Mouse (Mus musculus) mammary gland, adult 2 months (tissue): ENCODE results near the gene Tcf15. TPM values are rescaled to one million over a fixed set of nuclear protein-coding genes. Genes with fewer than 3 reads are reported as not detected.

ENCODE experiments used
- polyA plus RNA-seq: library from polyadenylated mRNA; depleted of rRNA; stranded (reverse); fragments of >200 nt; gene quantifications from 2 replicates; pipeline ENCODE4 v1.2.3, GENCODE M21; 2012; ENCODE audit warnings: low replicate concordance; rRNA removed

The Tcf15 gene
- 14.0 and 57.4 TPM in 2 replicates for polyA plus RNA-seq

DNA sequence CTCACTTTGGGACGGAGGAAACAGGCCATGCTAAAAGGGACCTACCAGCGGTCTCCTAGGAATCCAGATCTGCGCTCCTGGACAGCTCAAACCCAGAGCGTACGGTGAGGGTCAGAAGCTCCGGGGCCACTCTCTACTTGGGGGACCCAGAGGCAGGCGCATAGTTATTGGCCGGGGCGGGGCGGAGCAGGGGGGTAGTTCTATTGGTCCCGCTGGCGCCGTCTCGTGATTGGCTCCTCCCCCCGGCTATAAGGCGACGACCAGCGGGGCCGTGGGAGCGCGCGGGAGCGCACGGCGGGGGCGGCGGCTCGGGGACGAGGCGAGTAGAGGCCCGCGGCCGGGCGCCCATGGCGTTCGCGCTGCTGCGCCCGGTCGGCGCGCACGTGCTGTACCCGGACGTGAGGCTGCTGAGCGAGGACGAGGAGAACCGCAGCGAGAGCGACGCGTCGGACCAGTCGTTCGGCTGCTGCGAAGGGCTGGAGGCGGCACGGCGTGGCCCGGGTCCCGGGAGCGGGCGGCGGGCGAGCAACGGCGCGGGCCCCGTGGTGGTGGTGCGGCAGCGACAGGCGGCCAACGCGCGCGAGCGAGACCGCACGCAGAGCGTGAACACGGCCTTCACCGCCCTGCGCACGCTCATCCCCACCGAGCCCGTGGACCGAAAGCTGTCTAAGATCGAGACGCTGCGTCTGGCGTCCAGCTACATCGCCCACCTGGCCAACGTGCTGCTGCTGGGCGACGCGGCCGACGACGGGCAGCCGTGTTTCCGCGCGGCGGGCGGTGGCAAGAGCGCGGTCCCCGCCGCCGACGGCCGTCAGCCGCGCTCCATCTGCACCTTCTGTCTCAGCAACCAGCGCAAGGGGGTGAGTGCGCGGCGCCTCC lies at the start of gene Tcf15:
Gene Tcf15 (plus strand): TSS at position 283 of the 879 bp plus-strand sequence.

DNA sequence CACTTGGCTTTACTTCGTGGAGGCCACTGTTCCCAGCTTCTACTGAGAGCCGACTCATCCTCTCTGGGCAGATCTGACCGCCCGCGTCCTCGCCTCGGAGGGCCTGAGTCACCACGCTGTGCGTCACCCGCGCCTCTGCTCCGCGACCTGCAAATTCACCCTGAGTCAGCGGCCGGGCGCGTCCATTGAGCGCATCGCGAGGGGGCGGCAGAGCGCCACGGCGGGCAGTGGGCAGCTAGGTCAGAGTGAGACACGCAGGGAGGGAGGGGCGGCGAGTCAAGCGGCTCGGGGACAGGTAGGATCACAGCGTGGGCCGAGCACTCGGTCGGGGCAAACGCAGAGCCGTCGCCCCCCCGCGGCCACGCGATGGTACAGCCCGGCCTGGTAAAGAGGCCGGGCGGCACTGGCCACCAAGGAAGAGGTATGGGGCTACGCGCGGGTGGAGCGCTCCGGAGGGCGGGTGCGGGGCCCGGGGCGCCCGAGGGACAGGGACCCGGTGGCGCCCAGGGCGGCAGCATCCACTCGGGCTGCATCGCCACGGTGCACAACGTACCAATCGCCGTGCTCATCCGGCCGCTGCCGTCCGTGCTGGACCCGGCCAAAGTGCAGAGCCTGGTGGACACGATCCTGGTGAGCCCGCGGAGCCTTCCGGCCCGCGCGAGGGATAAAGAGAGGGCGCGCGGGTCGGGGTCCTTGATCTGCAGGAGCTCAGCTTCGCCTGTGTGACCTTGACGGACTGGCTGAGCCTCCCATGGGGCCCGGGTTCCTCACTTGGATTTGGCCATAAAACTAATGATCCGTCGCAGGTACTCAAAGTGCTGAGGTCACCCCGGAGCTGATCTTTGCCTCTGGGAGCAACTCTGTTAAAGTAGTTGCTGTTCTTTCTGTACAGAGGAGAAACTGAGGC lies 37.8 kb upstream of the Tcf15 start, which contains the start of gene Srxn1:
Gene Srxn1 (plus strand): TSS at position 199 of the 907 bp plus-strand sequence.

Other genes starting within 250 kb of the Tcf15 start
- 0.70 and 1.3 TPM in 2 replicates for gene Angpt4, start 232.4 kb upstream of the Tcf15 start, polyA plus RNA-seq
- 18.4 and 30.3 TPM in 2 replicates for gene Fam110a, start 163.3 kb upstream of the Tcf15 start, polyA plus RNA-seq
- 11.0 and 12.2 TPM in 2 replicates for gene Slc52a3, start 147.1 kb upstream of the Tcf15 start, polyA plus RNA-seq
- gene Scrt2, start 62.0 kb upstream of the Tcf15 start, polyA plus RNA-seq = not detected in 2 replicates
- gene Srxn1, start 38.0 kb upstream of the Tcf15 start, polyA plus RNA-seq = 59.0 and 69.5 TPM in 2 replicates
- 15.5 and 32.7 TPM in 2 replicates for gene Csnk2a1, start 83.3 kb downstream of the Tcf15 start, polyA plus RNA-seq
- gene Tbc1d20, start 150.3 kb downstream of the Tcf15 start, polyA plus RNA-seq = 68.4 and 104 TPM in 2 replicates
- gene Rbck1, start 189.1 kb downstream of the Tcf15 start, polyA plus RNA-seq = 294 and 352 TPM in 2 replicates
- gene Trib3, start 200.5 kb downstream of the Tcf15 start, polyA plus RNA-seq = 5.7 and 10.4 TPM in 2 replicates
- gene Nrsn2, start 233.1 kb downstream of the Tcf15 start, polyA plus RNA-seq = not detected in 2 replicates